Mouse (Mus musculus): ENCODE measurements at regions not wholly inside any gene's neighbourhood (a gene's known extent, or its start where the extent isn't known, plus 50 kb on each side); places are given as distances from the start of the nearest gene placed in this dataset.

GRCm38 (mm10) chr4:95205372-95205771 is 153.3 kb upstream of the Jun start:
- ATAC-seq (ENCODE audit: extremely low read depth, insufficient number of reproducible peaks, low FRiP score, poor library complexity, severe bottlenecking): no peak

GRCm38 (mm10) chr4:95207783-95208182 is 155.8 kb upstream of the Jun start:
- ATAC-seq (ENCODE audit: extremely low read depth, insufficient number of reproducible peaks, low FRiP score, poor library complexity, severe bottlenecking): no peak

DNA sequence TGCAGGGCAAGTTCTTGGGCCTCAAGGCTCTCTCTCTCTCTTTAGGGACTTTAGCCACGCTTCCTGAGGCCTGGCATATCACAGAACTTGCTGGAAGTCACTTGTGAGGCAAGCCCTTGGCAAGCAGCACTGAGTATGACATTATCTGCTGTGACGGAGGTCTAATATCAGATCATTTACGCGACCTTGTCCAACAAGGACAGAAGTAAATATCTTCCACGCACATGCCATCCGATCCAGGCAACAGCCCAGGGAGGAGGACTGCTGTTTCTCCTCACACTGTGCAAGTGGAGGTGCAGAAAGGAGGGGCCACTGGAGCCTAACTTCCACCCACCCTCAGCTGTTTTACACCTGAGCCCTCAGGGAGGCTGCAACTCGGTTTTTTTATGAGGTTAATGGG is 156.8 kb upstream of the Jun start:
- ATAC-seq (ENCODE audit: extremely low read depth, insufficient number of reproducible peaks, low FRiP score, poor library complexity, severe bottlenecking): no peak

- ATAC-seq (ENCODE audit: extremely low read depth, insufficient number of reproducible peaks, low FRiP score, poor library complexity, severe bottlenecking): peak; percentile 57
These were observed 157.5 kb upstream of the Jun start for GRCm38 (mm10) chr4:95209322-95210119.

DNA sequence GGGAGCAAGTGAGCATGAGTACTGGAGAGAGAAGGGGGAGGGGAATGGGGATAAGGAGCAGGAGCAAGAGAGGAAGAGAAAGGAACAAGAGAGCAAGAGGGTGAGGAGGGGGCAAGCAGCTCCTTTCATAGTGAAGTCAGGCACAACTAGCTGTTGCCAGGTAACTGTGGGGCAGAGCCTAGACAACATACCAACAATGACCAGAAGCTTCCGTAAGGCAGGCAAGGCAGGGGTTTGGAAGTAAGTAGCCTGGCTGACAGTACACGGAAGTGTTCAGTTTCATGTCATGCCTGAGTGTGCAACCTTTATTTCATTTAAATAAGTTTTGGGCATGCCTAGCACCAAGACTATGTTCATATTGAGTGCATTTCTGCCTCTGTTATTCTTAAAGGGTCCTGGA is 160.5 kb upstream of the Jun start:
- ATAC-seq (ENCODE audit: extremely low read depth, insufficient number of reproducible peaks, low FRiP score, poor library complexity, severe bottlenecking): peak; percentile 60

- no peak for ATAC-seq (ENCODE audit: extremely low read depth, insufficient number of reproducible peaks, low FRiP score, poor library complexity, severe bottlenecking)
These were observed 161.0 kb upstream of the Jun start for GRCm38 (mm10) chr4:95213026-95213425.

GRCm38 (mm10) chr4:95214026-95214425 is 162.0 kb upstream of the Jun start:
- no peak for ATAC-seq (ENCODE audit: extremely low read depth, insufficient number of reproducible peaks, low FRiP score, poor library complexity, severe bottlenecking)

- peak; percentile 84 for ATAC-seq (ENCODE audit: extremely low read depth, insufficient number of reproducible peaks, low FRiP score, poor library complexity, severe bottlenecking)
These were observed 163.2 kb upstream of the Jun start for GRCm38 (mm10) chr4:95215187-95215586.

GRCm38 (mm10) chr4:95230461-95230860 is 178.4 kb upstream of the Jun start:
- ATAC-seq (ENCODE audit: extremely low read depth, insufficient number of reproducible peaks, low FRiP score, poor library complexity, severe bottlenecking): peak; percentile 39

DNA sequence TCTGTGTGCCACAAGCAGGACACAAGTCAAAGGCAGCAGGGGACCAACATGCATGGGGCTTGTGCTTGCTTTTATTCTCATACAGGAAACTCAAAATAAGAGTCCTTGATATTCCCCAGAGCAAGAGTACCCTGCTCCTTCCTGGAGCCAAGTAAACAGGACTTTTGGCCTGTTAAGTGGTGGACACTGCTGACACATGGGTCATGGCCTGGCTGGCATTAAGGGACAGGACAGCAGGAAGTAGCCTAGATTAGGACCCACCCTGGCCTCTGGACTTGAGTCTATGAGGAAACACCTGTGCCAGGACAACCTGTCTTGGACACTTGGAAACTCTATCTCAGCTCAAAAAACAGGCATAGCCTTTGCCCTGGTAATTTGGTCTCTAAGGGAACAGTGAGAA is 181.0 kb upstream of the Jun start:
- no peak for ATAC-seq (ENCODE audit: extremely low read depth, insufficient number of reproducible peaks, low FRiP score, poor library complexity, severe bottlenecking)

- no peak for ATAC-seq (ENCODE audit: extremely low read depth, insufficient number of reproducible peaks, low FRiP score, poor library complexity, severe bottlenecking)
These were observed 182.1 kb upstream of the Jun start for GRCm38 (mm10) chr4:95234030-95234555.

DNA sequence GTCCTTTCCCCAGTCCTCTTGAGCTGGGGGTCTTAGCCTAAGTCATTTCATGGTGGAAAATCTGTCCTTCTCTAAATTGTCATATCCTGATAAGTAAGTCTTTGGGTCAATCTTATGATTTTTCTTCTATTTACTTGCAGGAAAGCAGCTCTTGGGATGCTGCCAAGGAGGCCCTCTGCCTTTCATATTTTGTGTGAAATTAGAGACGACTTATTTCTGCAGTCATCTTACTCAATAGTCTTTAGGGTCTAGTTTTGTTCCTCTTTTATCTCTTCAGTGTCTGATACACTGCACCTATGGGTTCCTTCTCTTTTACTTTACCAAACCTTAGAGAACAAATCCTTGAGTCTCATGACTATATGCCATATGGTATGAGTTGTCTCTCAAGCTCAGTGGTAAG is 196.0 kb upstream of the Jun start:
- ATAC-seq (ENCODE audit: extremely low read depth, insufficient number of reproducible peaks, low FRiP score, poor library complexity, severe bottlenecking): no peak

- ATAC-seq (ENCODE audit: extremely low read depth, insufficient number of reproducible peaks, low FRiP score, poor library complexity, severe bottlenecking): no peak
These were observed 197.0 kb upstream of the Jun start for GRCm38 (mm10) chr4:95249031-95249430.

- no peak for ATAC-seq (ENCODE audit: extremely low read depth, insufficient number of reproducible peaks, low FRiP score, poor library complexity, severe bottlenecking)
These were observed 198.1 kb upstream of the Jun start for GRCm38 (mm10) chr4:95250083-95250482.

GRCm38 (mm10) chr4:95269766-95270165 is 217.7 kb upstream of the Jun start:
- ATAC-seq (ENCODE audit: extremely low read depth, insufficient number of reproducible peaks, low FRiP score, poor library complexity, severe bottlenecking): no peak

DNA sequence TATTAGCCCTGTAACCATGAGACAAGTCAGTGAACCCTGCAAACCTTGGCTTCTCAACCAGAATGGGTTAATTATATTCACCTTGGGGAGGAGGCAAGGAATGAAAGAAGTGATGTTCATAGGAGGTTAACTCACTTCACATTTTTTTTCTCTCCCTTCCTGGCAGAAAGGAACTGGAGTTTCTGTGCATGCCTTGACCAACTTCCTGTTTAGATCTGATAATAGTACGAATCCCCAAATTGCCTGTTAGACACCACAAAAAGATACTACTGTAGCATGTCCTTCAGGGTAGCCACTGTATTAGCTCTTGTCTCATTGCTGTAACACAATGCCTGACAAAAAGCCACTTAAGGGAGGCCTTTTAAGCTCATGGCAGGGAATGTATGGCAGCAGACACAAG is 218.4 kb upstream of the Jun start:
- ATAC-seq (ENCODE audit: extremely low read depth, insufficient number of reproducible peaks, low FRiP score, poor library complexity, severe bottlenecking): no peak

DNA sequence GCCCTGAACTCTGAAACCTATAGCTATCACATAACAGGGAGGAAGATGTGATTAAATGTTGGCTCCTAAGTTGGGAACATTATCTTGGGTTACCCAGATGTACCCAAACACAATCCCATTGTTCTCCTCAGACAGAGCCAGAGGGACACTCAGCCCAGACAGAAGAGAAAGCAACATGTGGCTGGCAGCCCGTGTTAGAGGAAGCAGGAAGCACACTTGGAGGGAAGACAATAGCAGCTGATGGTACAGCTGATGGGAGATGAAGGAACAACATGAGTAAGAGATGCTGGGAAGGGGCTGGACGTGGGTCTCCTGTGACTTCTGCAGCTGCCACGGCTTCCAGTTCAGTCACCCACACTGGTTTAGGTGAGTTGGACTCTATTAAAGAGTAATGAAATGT is 224.2 kb upstream of the Jun start:
- ATAC-seq (ENCODE audit: extremely low read depth, insufficient number of reproducible peaks, low FRiP score, poor library complexity, severe bottlenecking): no peak

- peak; percentile 85 for ATAC-seq (ENCODE audit: extremely low read depth, insufficient number of reproducible peaks, low FRiP score, poor library complexity, severe bottlenecking)
These were observed 226.1 kb upstream of the Jun start for GRCm38 (mm10) chr4:95277989-95278713.

DNA sequence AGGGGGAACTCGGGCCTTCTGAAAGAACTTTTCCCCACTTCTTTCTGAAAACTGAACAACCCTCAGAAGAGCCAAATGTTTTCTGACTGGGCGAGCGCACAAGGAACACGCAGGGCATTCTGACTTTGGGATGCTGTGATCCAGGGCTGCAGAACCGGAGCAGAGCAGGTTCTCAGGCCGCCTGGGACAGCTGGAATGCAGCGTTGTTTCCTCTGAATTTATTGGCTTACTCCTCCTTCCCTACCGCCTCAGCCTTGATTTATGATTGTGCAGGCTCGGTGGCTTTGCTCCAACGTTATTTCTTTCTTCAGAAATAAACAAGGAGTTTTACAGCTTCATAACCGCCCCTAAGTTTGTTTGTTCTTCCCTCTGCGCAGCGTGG is 226.7 kb upstream of the Jun start:
- ATAC-seq (ENCODE audit: extremely low read depth, insufficient number of reproducible peaks, low FRiP score, poor library complexity, severe bottlenecking): no peak

GRCm38 (mm10) chr4:95279200-95279599 is 227.2 kb upstream of the Jun start:
- no peak for ATAC-seq (ENCODE audit: extremely low read depth, insufficient number of reproducible peaks, low FRiP score, poor library complexity, severe bottlenecking)

Data from neutrophil, adult 5-6 weeks (primary cell).